Mouse (Mus musculus) common myeloid progenitor, adult 5-6 weeks (primary cell): ENCODE results near the gene Zfp865. TPM values are rescaled to one million over a fixed set of nuclear protein-coding genes. Genes with fewer than 3 reads are reported as not detected.
"Not testable (repeated sequence)": the region's sequence is repeated elsewhere in the genome, so short reads cannot be mapped to it uniquely, and the experiment has no call there.

Experiments
- ATAC-seq: replicated peaks from 2 replicates; pipeline ENCODE4 v1.8.0; 2016; ENCODE audit warnings: low read depth, mild to moderate bottlenecking, moderate TSS enrichment, inconsistent platforms; ENCODE audit not compliant: poor library complexity, severe bottlenecking
- total RNA-seq: library from RNA; stranded (forward); fragments of 200-1000, 187-1606 nt; gene quantifications from 2 replicates; pipeline ENCODE4 v1.2.3, GENCODE M21; 2017

The Zfp865 gene
- total RNA-seq, 1 experiment from 2014 or later, result 14.3 TPM

- ATAC-seq, result peak; percentile 61
Observed at GRCm38 (mm10) chr7:5015118-5016001, 4.8 kb upstream of the Zfp865 start, which contains the start of gene Gm44973. Gene Gm44973, plus strand, starts transcription at chr7:5015496.

GRCm38 (mm10) chr7:5016057-5016456 is 4.1 kb upstream of the Zfp865 start:
- ATAC-seq, result no peak

DNA sequence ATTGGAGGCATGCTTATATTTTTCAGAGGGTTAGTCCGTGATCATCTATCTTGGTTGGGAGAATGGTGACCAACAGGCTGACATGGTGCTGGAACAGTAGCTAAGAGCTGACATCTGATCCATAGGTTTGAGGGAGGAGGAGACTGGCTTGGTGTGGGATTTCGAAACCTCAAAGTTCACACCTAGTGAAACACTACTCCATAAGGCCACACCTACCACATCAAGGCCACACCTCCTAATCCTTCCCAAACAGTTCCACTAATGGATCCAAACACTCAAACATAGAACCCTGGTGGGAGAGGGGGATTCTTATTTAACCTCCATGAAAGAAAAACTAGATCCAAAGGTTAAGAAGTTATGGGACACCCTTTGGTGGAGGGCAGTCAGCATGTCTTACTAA is 3.3 kb upstream of the Zfp865 start:
- ATAC-seq, result no peak

GRCm38 (mm10) chr7:5017352-5017751 is 2.8 kb upstream of the Zfp865 start:
- ATAC-seq, result no peak

DNA sequence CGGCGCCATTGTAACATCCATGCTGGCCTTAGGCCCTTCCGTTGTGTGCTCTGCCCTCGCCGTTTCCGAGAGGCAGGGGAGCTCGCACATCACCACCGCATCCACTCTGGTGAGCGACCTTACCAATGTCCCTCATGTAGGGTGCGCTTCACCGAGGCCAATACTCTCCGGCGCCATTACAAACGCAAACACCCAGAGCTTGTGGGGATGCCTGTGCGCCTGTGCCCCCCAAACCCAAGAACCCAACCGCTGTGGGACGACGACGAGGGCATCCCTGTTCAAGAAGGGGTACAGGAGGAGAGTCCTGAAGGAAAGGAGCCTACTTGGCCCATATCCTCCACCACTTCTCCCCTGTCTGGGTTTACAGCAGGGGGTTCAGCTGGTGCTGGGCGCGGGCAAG is 2.2 kb upstream of the Zfp865 start:
- ATAC-seq, result no peak

GRCm38 (mm10) chr7:5019576-5019975 is 600 bp upstream of the Zfp865 start:
- not testable (repeated sequence) for ATAC-seq

DNA sequence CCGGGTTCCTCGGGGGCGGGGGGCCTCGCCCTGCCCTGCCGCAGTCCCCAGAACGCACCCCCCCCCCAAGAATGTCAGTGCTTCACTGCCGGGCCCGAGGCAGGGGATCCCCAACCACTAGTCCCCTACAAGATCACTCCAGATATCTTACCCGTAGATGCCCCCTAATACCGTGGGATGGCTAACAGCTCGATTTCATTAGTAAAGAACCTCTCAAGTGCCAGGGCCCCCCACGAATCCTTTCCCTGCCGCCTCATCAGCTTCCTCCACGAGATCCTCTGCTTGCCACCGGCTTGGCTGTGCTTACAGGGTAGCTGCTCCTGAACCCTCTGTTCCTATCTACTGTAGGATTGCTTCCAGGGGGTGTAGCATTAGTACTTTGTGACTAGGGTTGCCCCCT is 509 bp downstream of the Zfp865 start:
- ATAC-seq, result no peak

DNA sequence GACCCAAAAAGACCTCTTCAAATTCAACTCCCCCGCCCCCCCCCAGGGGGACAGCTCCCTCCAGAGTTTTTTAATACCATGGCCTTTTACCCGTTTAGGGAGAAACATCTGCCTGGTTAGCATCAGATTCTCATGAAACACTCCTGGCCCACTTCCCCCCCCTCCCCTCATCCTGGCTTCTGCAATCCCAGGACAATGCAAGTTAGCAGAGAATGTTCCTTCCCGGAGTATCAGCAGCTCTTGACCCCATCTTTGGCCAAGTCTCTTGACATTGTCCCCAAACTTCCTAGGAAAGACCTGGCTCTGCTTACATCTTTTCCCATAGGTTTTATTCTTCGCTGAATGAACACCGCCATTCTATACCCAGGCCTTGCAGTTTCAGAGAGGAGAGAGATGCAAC is 1.0 kb downstream of the Zfp865 start:
- no peak for ATAC-seq

DNA sequence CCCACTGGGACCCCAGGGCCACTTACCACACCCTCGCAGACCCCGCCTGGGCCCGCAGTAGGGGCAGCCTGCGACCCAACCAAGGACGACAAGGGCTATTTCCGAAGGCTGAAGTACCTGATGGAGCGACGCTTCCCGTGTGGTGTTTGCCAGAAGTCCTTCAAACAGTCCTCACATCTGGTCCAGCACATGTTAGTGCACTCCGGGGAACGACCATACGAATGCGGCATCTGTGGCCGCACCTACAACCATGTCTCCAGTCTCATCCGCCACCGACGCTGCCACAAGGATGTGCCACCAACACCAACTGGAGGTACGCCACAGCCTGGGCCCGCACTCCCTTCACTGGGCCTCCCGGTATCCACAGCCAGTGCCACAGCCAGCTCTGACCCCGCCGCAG is 9.4 kb downstream of the Zfp865 start:
- no peak for ATAC-seq

- ATAC-seq, result no peak
Observed at GRCm38 (mm10) chr7:5029946-5030345, 9.8 kb downstream of the Zfp865 start.

- no peak for ATAC-seq
Observed at GRCm38 (mm10) chr7:5030554-5031275, 10.5 kb downstream of the Zfp865 start.

DNA sequence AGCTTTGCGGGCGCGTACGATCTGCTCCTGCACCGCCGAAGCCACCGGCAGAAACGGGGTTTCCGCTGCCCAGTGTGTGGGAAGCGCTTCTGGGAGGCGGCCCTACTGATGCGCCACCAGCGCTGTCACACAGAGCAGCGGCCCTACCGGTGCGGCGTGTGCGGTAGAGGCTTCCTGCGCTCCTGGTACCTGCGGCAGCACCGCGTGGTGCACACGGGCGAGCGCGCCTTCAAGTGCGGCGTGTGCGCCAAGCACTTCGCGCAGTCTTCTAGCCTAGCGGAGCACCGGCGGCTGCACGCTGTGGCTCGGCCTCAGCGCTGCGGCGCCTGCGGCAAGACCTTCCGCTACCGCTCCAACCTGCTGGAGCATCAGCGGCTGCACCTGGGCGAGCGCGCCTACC is 11.3 kb downstream of the Zfp865 start:
- no peak for ATAC-seq

- ATAC-seq, result no peak
Observed at GRCm38 (mm10) chr7:5033818-5034217, 13.6 kb downstream of the Zfp865 start, which contains the start of gene 4632433K11Rik. Gene 4632433K11Rik, plus strand, starts transcription at chr7:5034118.

GRCm38 (mm10) chr7:5035628-5036027 is 15.5 kb downstream of the Zfp865 start:
- ATAC-seq, result no peak

DNA sequence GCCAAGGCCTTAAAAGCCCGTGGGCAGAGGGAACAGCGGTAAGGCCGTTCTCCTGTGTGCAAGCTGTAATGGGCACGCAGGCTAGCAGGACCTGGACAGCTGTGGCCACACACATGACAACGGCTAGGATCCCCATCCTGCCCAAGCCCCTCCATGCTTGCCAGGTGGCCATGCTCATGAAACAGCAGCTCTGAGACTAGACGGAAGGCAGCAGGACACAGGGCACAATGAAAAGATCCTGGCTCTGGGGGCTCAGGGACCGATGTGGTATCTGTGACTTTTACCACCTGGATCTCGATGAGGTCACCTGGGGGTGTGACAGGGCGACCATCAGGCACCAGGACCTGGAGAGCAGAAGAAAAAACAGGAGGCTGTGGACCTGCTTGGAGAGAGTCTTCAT is 16.0 kb downstream of the Zfp865 start:
- ATAC-seq, result no peak

DNA sequence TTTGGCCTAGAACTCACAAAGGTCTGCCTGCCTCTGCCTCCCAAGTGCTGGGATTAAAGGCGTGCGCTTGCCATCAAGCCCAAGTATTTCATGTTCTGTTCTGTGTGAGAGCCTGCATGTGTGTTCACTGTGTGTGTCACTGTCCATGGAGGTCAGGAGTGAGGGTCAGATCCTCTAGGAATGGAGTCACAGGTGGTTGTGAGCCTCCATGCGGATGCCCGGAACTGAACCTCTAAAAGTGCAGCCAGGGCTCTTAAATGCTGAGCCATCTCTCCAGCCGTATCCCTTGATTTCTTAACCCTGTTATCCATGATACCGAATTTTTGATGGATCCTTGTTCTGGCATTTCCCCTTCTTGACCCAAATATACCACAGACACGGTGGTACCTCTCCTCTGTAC is 16.9 kb downstream of the Zfp865 start:
- no peak for ATAC-seq

DNA sequence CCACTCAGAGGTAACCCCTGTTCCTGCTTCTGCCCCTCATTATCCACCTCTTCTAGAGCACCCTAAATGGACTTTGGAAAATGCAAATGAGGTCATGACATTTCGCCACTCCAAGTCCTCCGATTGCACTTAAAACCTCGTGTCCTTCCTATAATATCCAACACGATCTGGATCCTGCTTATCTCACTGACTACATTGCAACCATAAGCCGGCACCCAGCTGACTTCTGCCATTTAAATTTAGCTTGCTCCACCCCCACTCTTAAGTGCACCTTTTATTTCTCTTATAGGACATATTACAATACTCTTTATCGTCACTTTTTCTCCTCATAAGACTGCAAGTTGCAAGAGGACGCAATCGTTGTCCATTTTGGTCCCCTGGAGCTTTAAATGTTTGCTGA is 17.3 kb downstream of the Zfp865 start:
- no peak for ATAC-seq

DNA sequence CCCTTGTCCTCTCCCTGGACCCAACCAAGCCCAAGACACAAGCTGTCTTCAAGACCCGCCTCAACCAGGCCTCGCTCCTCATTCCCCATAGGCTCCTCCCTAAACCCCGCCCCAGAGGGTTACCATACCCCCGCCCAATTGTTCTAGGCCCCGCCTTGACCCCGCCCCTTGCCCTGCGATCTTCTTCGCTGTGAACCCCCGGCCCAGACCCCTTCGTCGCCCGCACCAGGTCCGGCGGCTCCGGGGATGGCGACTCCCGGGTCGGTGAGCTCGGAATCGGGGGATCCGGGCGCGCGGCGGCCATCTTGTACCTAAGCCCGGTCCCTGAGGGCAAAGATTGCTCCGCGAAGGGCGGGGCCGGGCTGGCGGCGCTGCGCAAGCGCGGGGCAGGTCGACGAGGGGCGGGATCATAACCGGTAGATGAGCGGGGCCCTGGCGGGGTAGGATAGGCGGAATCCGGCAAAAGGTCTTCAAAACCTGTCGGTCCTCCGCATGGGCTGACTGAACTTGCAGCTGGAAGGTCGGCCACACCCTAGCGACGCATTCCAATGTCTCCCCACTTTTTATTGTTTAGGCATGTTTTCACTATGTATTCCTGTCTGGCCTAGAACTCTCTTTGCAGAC is 18.0 kb downstream of the Zfp865 start, which contains the start of gene Zfp784:
Zfp784 (minus strand) TSS at position 338 of the 624 bp plus-strand sequence.
- peak; percentile 91 for ATAC-seq

- no peak for ATAC-seq
Observed at GRCm38 (mm10) chr7:5038940-5039339, 18.8 kb downstream of the Zfp865 start.

DNA sequence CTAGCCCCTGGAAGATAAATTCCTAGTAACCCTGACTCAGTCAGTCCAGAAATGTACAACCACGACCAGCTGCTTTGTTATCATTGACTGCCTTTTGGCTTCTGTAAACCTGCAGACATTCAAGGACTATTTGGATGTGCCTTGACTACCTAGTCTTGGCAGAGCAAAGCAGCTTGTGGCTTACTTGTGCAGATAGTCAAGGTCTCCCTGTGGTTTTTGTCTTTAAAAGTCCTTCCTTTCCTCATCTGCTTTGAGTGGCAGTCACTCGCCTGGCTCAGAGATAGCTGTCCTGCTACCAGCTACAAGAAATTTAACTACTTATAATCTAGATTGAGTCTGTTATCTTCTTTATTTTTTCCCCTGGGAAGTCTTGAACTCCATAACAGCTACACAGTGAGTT is 24.8 kb downstream of the Zfp865 start:
- ATAC-seq, result peak; percentile 24; the same call in 1 of the 2 replicates

DNA sequence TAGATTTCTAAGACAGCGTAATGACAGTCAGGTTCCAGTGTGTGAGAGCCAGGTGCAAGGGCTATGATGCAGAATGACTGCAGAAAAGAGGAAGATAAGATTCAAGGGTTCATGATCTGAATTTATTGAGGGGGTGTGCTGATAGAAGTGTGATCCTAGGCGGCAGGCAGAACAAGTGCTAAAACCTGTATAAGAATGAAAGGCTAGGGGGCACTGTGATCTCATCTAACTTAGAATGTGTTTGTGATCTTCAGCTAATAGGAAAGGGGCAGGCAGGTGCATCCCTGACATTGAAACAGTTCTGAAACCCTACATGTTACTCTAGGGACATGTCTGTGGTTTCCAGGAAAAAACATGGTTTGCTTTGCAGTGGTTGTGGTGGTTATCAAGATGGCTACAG is 25.9 kb downstream of the Zfp865 start:
- no peak for ATAC-seq
